Mouse (Mus musculus): ENCODE results near the gene Gm10961. TPM values are rescaled to one million over a fixed set of nuclear protein-coding genes. Genes with fewer than 3 reads are reported as not detected.

The Gm10961 gene
- polyA plus RNA-seq, 2 experiments = not detected

GRCm38 (mm10) chr3:107605304-107605703 is 25.8 kb upstream of the Gm10961 start:
- H3K9me3 ChIP-seq (ENCODE audit: control insufficient read depth, low read length) = no peaks in the 10 kb centered on the region
- WGBS (ENCODE audit: insufficient replicate concordance) = 5% methylated on average over 4 of the region's 4 CpGs
- H3K27me3 ChIP-seq (ENCODE audit: control insufficient read depth, insufficient read depth, low read length) = no peaks in the 10 kb centered on the region; the same call in none of the 2 replicates
- H3K4me1 ChIP-seq (replicated peaks; ENCODE audit: control insufficient read depth in 2 of 2, insufficient read depth in 2 of 2, low read length in 1 of 2) = peaks cover 4 to 14% of the 10 kb centered on the region in 2 experiments
- H3K27ac ChIP-seq = no peak overlapping the region
- H3K9ac ChIP-seq (replicated peaks) = no peak overlapping the region
- TF ChIP-seq CTCF (IDR thresholded peaks at IDR 0.05; ENCODE audit: low read depth) (peak; percentile 90), EP300 (IDR thresholded peaks at IDR 0.05; ENCODE audit: low read depth) (no peak)
- no peak overlapping the region for H3K4me2 ChIP-seq (ENCODE audit: low read depth)
- H3K4me3 ChIP-seq (ENCODE audit: insufficient read depth in 1 of 2, low read depth in 2 of 2, low read length in 2 of 2) = no peak overlapping the region
- no peaks in the 10 kb centered on the region for H3K36me3 ChIP-seq (replicated peaks; ENCODE audit: control insufficient read depth, insufficient read depth, low read depth)
- ATAC-seq (ENCODE audit: insufficient read depth) (no peak), DNase-seq (ENCODE audit: low read depth in 3 of 3, low spot score in 3 of 3) (peak; percentile 12 to 20 (median 20))

- Histone ChIP-seq H3K9me3 (ENCODE audit: control insufficient read depth, low read length) (no peaks in the 10 kb centered on the region), H3K4me1 (replicated peaks; ENCODE audit: control insufficient read depth in 2 of 2, insufficient read depth in 2 of 2, low read length in 1 of 2) (peaks cover 4 to 14% of the 10 kb centered on the region in 2 experiments), H3K4me2 (ENCODE audit: low read depth) (no peak overlapping the region), H3K4me3 (ENCODE audit: insufficient read depth in 1 of 2, low read depth in 2 of 2, low read length in 2 of 2) (no peak overlapping the region), H3K27me3 (ENCODE audit: control insufficient read depth, insufficient read depth, low read length) (no peaks in the 10 kb centered on the region; the same call in 1 of the 2 replicates), H3K27ac (no peak overlapping the region), H3K36me3 (replicated peaks; ENCODE audit: control insufficient read depth, insufficient read depth, low read depth) (no peaks in the 10 kb centered on the region), H3K9ac (replicated peaks) (no peak overlapping the region)
- ATAC-seq (ENCODE audit: insufficient read depth) (no peak), DNase-seq (ENCODE audit: low read depth in 3 of 3, low spot score in 3 of 3) (no peak)
- WGBS (ENCODE audit: insufficient replicate concordance) = 69% methylated on average over 8 of the region's 8 CpGs
- TF ChIP-seq CTCF (IDR thresholded peaks at IDR 0.05; ENCODE audit: low read depth) (no peak), EP300 (IDR thresholded peaks at IDR 0.05; ENCODE audit: low read depth) (no peak)
Measured at GRCm38 (mm10) chr3:107607221-107607620, 23.9 kb upstream of the Gm10961 start.

- DNase-seq (ENCODE audit: low read depth in 3 of 3, low spot score in 3 of 3) = no peak
- Histone ChIP-seq H3K27me3 (ENCODE audit: control insufficient read depth, insufficient read depth, low read length) (no peaks in the 10 kb centered on the region), H3K9ac (replicated peaks) (no peak overlapping the region), H3K36me3 (replicated peaks; ENCODE audit: control insufficient read depth, insufficient read depth, low read depth) (no peaks in the 10 kb centered on the region; the same call in 1 of the 2 replicates), H3K9me3 (ENCODE audit: control insufficient read depth, low read length) (no peaks in the 10 kb centered on the region), H3K4me3 (ENCODE audit: insufficient read depth in 1 of 2, low read depth in 2 of 2, low read length in 2 of 2) (no peak overlapping the region), H3K4me2 (ENCODE audit: low read depth) (no peak overlapping the region), H3K4me1 (replicated peaks; ENCODE audit: control insufficient read depth in 2 of 2, insufficient read depth in 2 of 2, low read length in 1 of 2) (peaks cover 4 to 14% of the 10 kb centered on the region in 2 experiments), H3K27ac (no peak overlapping the region)
- TF ChIP-seq CTCF (IDR thresholded peaks at IDR 0.05; ENCODE audit: low read depth) (no peak), EP300 (IDR thresholded peaks at IDR 0.05; ENCODE audit: low read depth) (no peak)
- WGBS (ENCODE audit: insufficient replicate concordance) = 15% methylated on average over 4 of the region's 4 CpGs
- peak; percentile 47; the same call in 1 of the 2 replicates for ATAC-seq (ENCODE audit: insufficient read depth)
Measured at GRCm38 (mm10) chr3:107608808-107609207, 22.3 kb upstream of the Gm10961 start.

GRCm38 (mm10) chr3:107609376-107609775 is 21.7 kb upstream of the Gm10961 start:
- Histone ChIP-seq H3K9ac (replicated peaks) (no peak overlapping the region), H3K4me2 (ENCODE audit: low read depth) (no peak overlapping the region), H3K36me3 (replicated peaks; ENCODE audit: control insufficient read depth, insufficient read depth, low read depth) (no peaks in the 10 kb centered on the region; the same call in 1 of the 2 replicates), H3K9me3 (ENCODE audit: control insufficient read depth, low read length) (no peaks in the 10 kb centered on the region), H3K4me1 (replicated peaks; ENCODE audit: control insufficient read depth in 2 of 2, insufficient read depth in 2 of 2, low read length in 1 of 2) (peaks cover 4 to 14% of the 10 kb centered on the region in 2 experiments), H3K4me3 (ENCODE audit: insufficient read depth in 1 of 2, low read depth in 2 of 2, low read length in 2 of 2) (no peak overlapping the region), H3K27ac (no peak overlapping the region), H3K27me3 (ENCODE audit: control insufficient read depth, insufficient read depth, low read length) (no peaks in the 10 kb centered on the region)
- DNase-seq (ENCODE audit: low read depth in 3 of 3, low spot score in 3 of 3) (no peak), ATAC-seq (ENCODE audit: insufficient read depth) (no peak)
- WGBS (ENCODE audit: insufficient replicate concordance) = 39% methylated on average over 3 of the region's 3 CpGs
- TF ChIP-seq CTCF (IDR thresholded peaks at IDR 0.05; ENCODE audit: low read depth) (no peak), EP300 (IDR thresholded peaks at IDR 0.05; ENCODE audit: low read depth) (no peak)

- H3K27ac ChIP-seq = no peak overlapping the region
- no peak for TF ChIP-seq EP300 (IDR thresholded peaks at IDR 0.05; ENCODE audit: low read depth)
- TF ChIP-seq CTCF (IDR thresholded peaks at IDR 0.05; ENCODE audit: low read depth) = no peak
- no peaks in the 10 kb centered on the region for H3K9me3 ChIP-seq (ENCODE audit: control insufficient read depth, low read length)
- H3K4me2 ChIP-seq (ENCODE audit: low read depth) = no peak overlapping the region
- H3K27me3 ChIP-seq (ENCODE audit: control insufficient read depth, insufficient read depth, low read length) = no peaks in the 10 kb centered on the region
- DNase-seq (ENCODE audit: low read depth in 3 of 3, low spot score in 3 of 3) (no peak), ATAC-seq (ENCODE audit: insufficient read depth) (no peak)
- no peak overlapping the region for H3K4me3 ChIP-seq (ENCODE audit: insufficient read depth in 1 of 2, low read depth in 2 of 2, low read length in 2 of 2)
- H3K4me1 ChIP-seq (replicated peaks; ENCODE audit: control insufficient read depth in 2 of 2, insufficient read depth in 2 of 2, low read length in 1 of 2) = peaks cover 4 to 14% of the 10 kb centered on the region in 2 experiments
- 70% methylated on average over 4 of the region's 4 CpGs for WGBS (ENCODE audit: insufficient replicate concordance)
- peaks cover 11% of the 10 kb centered on the region for H3K36me3 ChIP-seq (replicated peaks; ENCODE audit: control insufficient read depth, insufficient read depth, low read depth)
- no peak overlapping the region for H3K9ac ChIP-seq (replicated peaks)
Measured at GRCm38 (mm10) chr3:107611394-107611793, 19.7 kb upstream of the Gm10961 start.
